23 mouse cellular contexts compared by ENCODE assay signal in the genomic region with DNA sequence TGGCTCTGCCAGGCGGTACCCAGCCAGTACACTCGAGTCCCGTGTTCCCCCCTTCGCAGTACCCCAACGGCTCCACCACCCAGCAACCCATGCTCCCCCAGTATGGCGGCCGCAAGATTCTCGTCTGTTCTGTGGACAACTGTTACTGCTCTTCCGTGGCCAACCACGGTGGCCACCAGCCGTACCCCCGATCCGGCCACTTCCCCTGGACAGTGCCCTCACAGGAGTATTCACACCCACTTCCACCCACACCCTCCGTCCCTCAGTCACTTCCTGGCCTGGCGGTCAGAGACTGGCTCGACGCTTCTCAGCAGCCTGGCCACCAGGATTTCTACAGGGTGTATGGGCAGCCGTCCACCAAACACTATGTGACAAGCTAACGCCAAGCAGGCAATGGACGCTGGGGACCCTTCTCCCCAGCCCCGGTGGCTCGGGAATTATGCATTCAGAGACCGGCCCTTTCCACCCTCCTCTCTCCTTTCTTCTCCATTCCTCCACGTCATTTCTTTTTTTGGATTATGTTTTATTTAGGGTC. TPM values are rescaled to one million over a fixed set of nuclear protein-coding genes. Genes with fewer than 3 reads are reported as not detected.
DNase-seq lines count a peak whose midpoint lies in the region.
"Had no signal": no experiment of that assay in that cellular context is flagged by ENCODE, and none has a peak within 500 bp of the region (broad histone marks: within the 10 kb centered on the region; RNA-seq: fewer than 3 reads in every experiment).

No protein-coding gene starts in this region.

- no peak overlapping the region for H3K27ac ChIP-seq in heart, embryonic 10.5 days
- H3K27ac ChIP-seq: embryonic facial prominence, embryonic 12.5 days; forebrain, embryonic 15.5 days; heart, adult 2 months; heart, embryonic 15.5 days; hindbrain, embryonic 10.5 days; hindbrain, postnatal 0 days; limb, embryonic 12.5 days; liver, embryonic 12.5 days; midbrain, embryonic 12.5 days had no signal

- H3K4me1 ChIP-seq in heart, embryonic 10.5 days, result peaks cover 49% of the 10 kb centered on the region

- no peaks in the 10 kb centered on the region for H3K27me3 ChIP-seq in heart, embryonic 10.5 days (ENCODE audit: insufficient read depth, poor library complexity, severe bottlenecking)
- H3K27me3 ChIP-seq: embryonic facial prominence, embryonic 12.5 days; forebrain, embryonic 15.5 days; heart, embryonic 15.5 days; limb, embryonic 12.5 days; midbrain, embryonic 12.5 days had no signal

- peak; percentile 12 to 29 for DNase-seq in adrenal gland, adult 18-20 months (ENCODE audit: low spot score in 2 of 2)
- DNase-seq in adrenal gland, postnatal 4 days (ENCODE audit: low spot score in 2 of 2), result no peak
- peak; percentile 75 for DNase-seq in heart, embryonic 10.5 days (ENCODE audit: low spot score)
- DNase-seq in heart, postnatal 25 days (ENCODE audit: low spot score), result no peak
- peak; percentile 12 to 29 for DNase-seq in lung, postnatal 4 days
- no peak for DNase-seq in lung, postnatal 14 days
- peak; percentile 70 for DNase-seq in 416B (ENCODE audit: low read depth)
- DNase-seq: cerebellum, adult 9-10 months; gastrocnemius, postnatal 14 days; heart, adult 2 months; kidney, adult 2 months; lung, embryonic 14.5 days; right cerebral cortex, postnatal 14 days; spleen, adult 18-20 months had no signal

- no peak overlapping the region for H3K4me3 ChIP-seq in heart, embryonic 10.5 days
- H3K4me3 ChIP-seq: embryonic facial prominence, embryonic 12.5 days; erythroblast, embryonic 14.5 days; forebrain, embryonic 15.5 days; heart, adult 2 months; heart, embryonic 15.5 days; hindbrain, embryonic 10.5 days; limb, embryonic 12.5 days; liver, embryonic 12.5 days; midbrain, embryonic 12.5 days had no signal

- 89% methylated on average over 24 of the region's 24 CpGs for WGBS in heart, embryonic 10.5 days

- no peaks in the 10 kb centered on the region for H3K9me3 ChIP-seq in heart, embryonic 10.5 days
- H3K9me3 ChIP-seq: embryonic facial prominence, embryonic 12.5 days; forebrain, embryonic 15.5 days; heart, embryonic 15.5 days; hindbrain, embryonic 10.5 days; limb, embryonic 12.5 days; liver, embryonic 12.5 days; midbrain, embryonic 12.5 days had no signal

- intact Hi-C loops in heart, postnatal 25 days (cut with DNase I), result no loop called here

- peaks cover 52% of the 10 kb centered on the region for H3K36me3 ChIP-seq in heart, embryonic 10.5 days

RNA-seq across cellular contexts. Expression of a gene that starts 13.9 kb away (rescaled TPM):
- 10 to 100 TPM; 46.5 to 56.8 TPM for total RNA-seq in adrenal gland, adult 18-20 months (2021)
- 10 to 100 TPM; 60.5 to 70.3 TPM for total RNA-seq in adrenal gland, postnatal 4 days (2021)
- 17.6 and 22.0 TPM in 2 replicates for polyA plus RNA-seq in heart, embryonic 10.5 days (2016; fragmentation: Nextera tagmentation; extraction: Ambion mirVana)
- total RNA-seq in heart, postnatal 25 days (2021), result 10 to 100 TPM; 37.3 to 40.6 TPM

RNA-seq across cellular contexts. Expression of a gene that starts 57.6 kb away (rescaled TPM):
- 10 to 100 TPM; 56.9 to 64.9 TPM for total RNA-seq in adrenal gland, adult 18-20 months (2021)
- total RNA-seq in adrenal gland, postnatal 4 days (2021), result 10 to 100 TPM; 47.2 to 54.9 TPM
- polyA plus RNA-seq in heart, embryonic 10.5 days (2016; fragmentation: Nextera tagmentation; extraction: Ambion mirVana), result 112 and 134 TPM in 2 replicates
- 10 to 100 TPM; 33.2 to 37.0 TPM for total RNA-seq in heart, postnatal 25 days (2021)

RNA-seq across cellular contexts. Expression of a gene that starts 57.8 kb away (rescaled TPM):
- 1 to 10 TPM; 8.1 to 8.3 TPM for total RNA-seq in adrenal gland, adult 18-20 months (2021)
- 10 to 100 TPM; 13.1 to 18.4 TPM for total RNA-seq in adrenal gland, postnatal 4 days (2021)
- 14.2 and 14.5 TPM in 2 replicates for polyA plus RNA-seq in heart, embryonic 10.5 days (2016; fragmentation: Nextera tagmentation; extraction: Ambion mirVana)
- 1 to 10 TPM; 3.1 to 4.2 TPM for total RNA-seq in heart, postnatal 25 days (2021)

Comparison
In these comparisons a context has a peak if more than half of its experiments do, and no peak if none do; other contexts are left out.
1. DNase-seq: peak in adrenal gland, adult 18-20 months (2 of 2), heart, embryonic 10.5 days (single experiment), lung, postnatal 4 days (2 of 2) and 416B (single experiment); none in adrenal gland, postnatal 4 days (0 of 2), heart, postnatal 25 days (single experiment) and lung, postnatal 14 days (single experiment).